Mouse (Mus musculus) heart, embryonic 13.5 days (tissue): Measurements from ENCODE around the gene Abcc3. TPM values are rescaled to one million over a fixed set of nuclear protein-coding genes. Genes with fewer than 3 reads are reported as not detected.

Experiments
- ATAC-seq: fragments of 200-750 bp; cut with Nextera tagmentation; 2 replicates; pipeline ENCODE4 v1.8.0; 2017; ENCODE audit warnings: moderate TSS enrichment; ENCODE audit not compliant: insufficient number of reproducible peaks, low FRiP score, low TSS enrichment; ENCODE audit errors: extremely low read depth
- H3K27ac ChIP-seq: fragments of 300-500 bp; sonication (generic); replicated peaks from 2 replicates; pipeline ENCODE4 v1.5.1; 2015; ENCODE audit warnings: moderate library complexity, mild to moderate bottlenecking, inconsistent platforms
- H3K27me3 ChIP-seq: fragments of 300-500 bp; sonication (generic); replicated peaks from 2 replicates; pipeline ENCODE4 v1.6.1; 2015; ENCODE audit warnings: mild to moderate bottlenecking, inconsistent platforms
- H3K36me3 ChIP-seq: fragments of 300-500 bp; sonication (generic); 2 replicates; pipeline ENCODE4 v1.6.1; 2015; ENCODE audit warnings: mild to moderate bottlenecking, inconsistent platforms
- H3K4me1 ChIP-seq: fragments of 300-500 bp; sonication (generic); 2 replicates; pipeline ENCODE4 v1.6.1; 2015; ENCODE audit warnings: inconsistent platforms
- H3K4me2 ChIP-seq: fragments of 300-500 bp; sonication (generic); 2 replicates; pipeline ENCODE4 v1.6.1; 2015; ENCODE audit warnings: inconsistent platforms, mild to moderate bottlenecking, moderate library complexity
- H3K4me3 ChIP-seq: fragments of 300-500 bp; sonication (generic); 2 replicates; pipeline ENCODE4 v1.5.1; 2015; ENCODE audit warnings: moderate library complexity, mild to moderate bottlenecking, inconsistent platforms
- H3K9ac ChIP-seq: fragments of 300-500 bp; sonication (generic); 2 replicates; pipeline ENCODE4 v1.6.1; 2015; ENCODE audit warnings: inconsistent platforms, mild to moderate bottlenecking, moderate library complexity
- H3K9me3 ChIP-seq: fragments of 300-500 bp; sonication (generic); 2 replicates; pipeline ENCODE4 v1.6.1; 2016; ENCODE audit warnings: inconsistent platforms
- WGBS: fragments of 180-500 bp; shearing (Covaris S2); methylation state at CpG from one replicate; pipeline ENCODE4 v1.1.7; 2015; ENCODE audit warnings: mixed read lengths; 5-methylcytosine and 5-hydroxymethylcytosine counted together
- polyA plus RNA-seq: library from polyadenylated mRNA; unstranded; fragments of >200 nt; fragmentation: Nextera tagmentation; extraction: Ambion mirVana; gene quantifications from 2 replicates; pipeline ENCODE4 v1.2.1, GENCODE M21; 2015

Abcc3 gene
- polyA plus RNA-seq, 1 experiment from 2014 or later = 1.6 TPM

DNA sequence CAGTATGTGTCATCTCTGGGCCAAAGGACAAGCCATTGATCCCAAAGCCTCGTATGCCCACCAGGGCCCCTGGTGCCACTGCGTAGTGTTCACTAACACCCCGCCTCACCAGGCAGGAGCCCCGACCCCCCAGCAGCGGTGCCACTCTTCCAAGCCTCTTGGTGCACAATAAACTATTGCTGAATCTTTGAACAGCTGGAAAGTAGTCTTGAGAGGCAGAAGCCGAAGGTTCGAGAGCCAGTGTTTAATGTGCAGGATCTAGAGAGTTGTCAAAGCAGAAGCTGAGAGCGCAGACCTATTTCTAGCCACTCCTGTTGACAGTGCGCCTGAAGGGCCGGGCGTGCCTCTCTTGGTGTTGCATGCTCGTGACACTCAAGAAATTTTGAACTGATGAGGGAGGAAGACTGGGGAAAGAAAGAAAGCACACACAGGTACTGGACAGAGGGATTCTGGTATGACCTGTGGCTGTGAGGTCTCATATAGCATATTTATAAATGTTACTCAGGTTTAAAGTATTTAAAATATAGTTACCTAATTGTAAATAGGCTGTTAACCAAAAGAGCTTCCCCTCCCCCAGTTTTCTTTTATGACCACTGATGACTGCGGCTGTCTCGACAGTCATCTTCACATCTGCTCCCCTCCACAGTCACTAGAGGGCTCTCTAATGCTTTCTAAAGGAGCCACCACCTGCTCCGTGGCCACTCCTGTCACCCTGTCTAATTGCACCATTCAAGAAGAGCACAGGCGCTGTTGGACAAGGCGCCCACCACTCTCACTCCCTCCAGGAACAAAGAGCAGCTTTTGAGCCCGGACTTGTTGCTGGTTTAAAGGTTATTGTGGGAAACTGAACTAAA lies 52.8 kb downstream of the Abcc3 start:
- H3K9me3 ChIP-seq = no peaks in the 10 kb centered on the region
- H3K36me3 ChIP-seq = peaks cover 61% of the 10 kb centered on the region
- ATAC-seq = no peak
- H3K4me1 ChIP-seq = peaks cover 32% of the 10 kb centered on the region
- 50% methylated on average over 18 of the region's 18 CpGs for WGBS
- no peaks in the 10 kb centered on the region; the same call in 1 of the 2 replicates for H3K27me3 ChIP-seq
- H3K9ac ChIP-seq = no peak overlapping the region
- no peak overlapping the region for H3K4me3 ChIP-seq
- H3K4me2 ChIP-seq = no peak overlapping the region
- H3K27ac ChIP-seq = no peak overlapping the region

DNA sequence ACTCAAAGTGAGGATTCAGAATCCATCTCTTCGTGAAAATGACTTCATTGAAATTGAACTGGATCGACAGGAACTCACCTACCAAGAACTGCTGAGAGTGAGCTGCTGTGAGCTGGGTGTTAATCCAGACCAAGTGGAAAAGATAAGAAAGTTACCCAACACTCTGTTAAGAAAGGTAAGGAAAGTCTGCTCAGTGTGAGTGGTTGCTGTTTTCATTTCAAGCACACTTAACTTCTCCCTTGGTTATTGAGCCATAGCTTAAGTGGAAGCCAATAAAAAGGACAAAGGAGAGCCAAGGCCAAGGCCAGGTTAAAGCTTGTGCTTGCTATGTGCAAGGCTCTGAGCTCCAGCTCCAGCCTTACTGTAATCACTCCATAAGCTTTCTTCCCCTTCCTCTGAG lies 54.5 kb downstream of the Abcc3 start:
- no peak overlapping the region for H3K4me3 ChIP-seq
- no peaks in the 10 kb centered on the region for H3K9me3 ChIP-seq
- H3K36me3 ChIP-seq = peaks cover 73% of the 10 kb centered on the region
- no peaks in the 10 kb centered on the region for H3K27me3 ChIP-seq
- no peak for ATAC-seq
- peaks cover 28% of the 10 kb centered on the region for H3K4me1 ChIP-seq
- H3K4me2 ChIP-seq = no peak overlapping the region
- 74% methylated on average over 2 of the region's 2 CpGs for WGBS
- no peak overlapping the region for H3K9ac ChIP-seq
- no peak overlapping the region for H3K27ac ChIP-seq

DNA sequence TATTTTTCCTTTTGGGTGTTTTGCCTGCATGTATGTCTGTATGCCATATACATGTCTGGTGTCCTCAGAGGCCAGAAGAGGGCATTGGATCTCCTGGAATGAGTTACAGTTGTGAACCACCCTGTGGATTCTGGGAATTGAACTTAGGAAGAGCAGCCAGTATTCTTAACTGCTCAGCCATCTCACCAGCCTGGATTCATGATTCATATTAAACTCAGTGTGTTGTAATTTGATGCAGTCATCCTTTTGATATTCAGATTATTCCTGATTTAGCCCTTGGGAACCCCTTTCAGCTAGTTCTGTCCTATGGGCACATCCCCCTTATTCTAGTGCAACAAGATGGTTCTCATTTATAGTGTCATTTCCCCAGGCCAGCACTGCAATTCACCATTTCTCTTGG lies 56.2 kb downstream of the Abcc3 start:
- H3K27me3 ChIP-seq = no peaks in the 10 kb centered on the region
- H3K9me3 ChIP-seq = no peaks in the 10 kb centered on the region
- no peak overlapping the region for H3K27ac ChIP-seq
- no peak overlapping the region for H3K4me3 ChIP-seq
- no peak for ATAC-seq
- H3K36me3 ChIP-seq = peaks cover 73% of the 10 kb centered on the region
- peaks cover 23% of the 10 kb centered on the region for H3K4me1 ChIP-seq
- no peak overlapping the region for H3K4me2 ChIP-seq
- H3K9ac ChIP-seq = no peak overlapping the region

DNA sequence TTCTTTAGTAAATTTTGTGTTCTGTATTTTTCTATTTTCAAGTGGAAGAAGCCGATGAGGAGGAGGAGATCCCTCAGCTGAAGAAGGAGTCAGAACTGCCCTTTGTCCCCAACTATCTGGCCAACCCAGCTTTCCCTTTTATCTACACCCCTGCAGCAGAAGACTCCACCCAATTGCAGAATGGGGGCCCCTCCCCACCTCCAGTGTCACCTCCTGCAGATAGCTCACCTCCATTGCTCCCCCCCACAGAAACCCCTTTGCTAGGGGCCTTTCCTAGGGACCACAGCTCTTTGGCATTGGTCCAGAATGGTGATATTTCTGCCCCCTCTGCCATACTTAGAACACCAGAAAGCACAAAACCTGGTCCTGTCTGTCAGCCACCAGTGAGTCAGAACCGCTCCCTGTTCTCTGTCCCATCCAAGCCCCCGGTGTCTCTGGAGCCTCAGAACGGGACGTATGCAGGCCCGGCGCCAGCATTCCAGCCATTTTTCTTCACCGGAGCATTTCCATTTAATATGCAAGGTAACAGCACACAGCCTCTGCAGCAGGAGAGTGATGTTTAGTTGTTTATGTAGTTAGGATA lies 58.3 kb downstream of the Abcc3 start:
- peak overlapping the region; percentile 8; the same call in 1 of the 2 replicates for H3K9ac ChIP-seq
- no peaks in the 10 kb centered on the region for H3K27me3 ChIP-seq
- ATAC-seq = no peak
- no peak overlapping the region for H3K4me3 ChIP-seq
- peaks cover 41% of the 10 kb centered on the region for H3K4me1 ChIP-seq
- whole genome bisulfite sequencing = 78% methylated on average over 8 of the region's 8 CpGs
- H3K27ac ChIP-seq = no peak overlapping the region
- H3K9me3 ChIP-seq = no peaks in the 10 kb centered on the region
- peak overlapping the region; percentile 5; the same call in 1 of the 2 replicates for H3K4me2 ChIP-seq
- peaks cover 54% of the 10 kb centered on the region for H3K36me3 ChIP-seq

DNA sequence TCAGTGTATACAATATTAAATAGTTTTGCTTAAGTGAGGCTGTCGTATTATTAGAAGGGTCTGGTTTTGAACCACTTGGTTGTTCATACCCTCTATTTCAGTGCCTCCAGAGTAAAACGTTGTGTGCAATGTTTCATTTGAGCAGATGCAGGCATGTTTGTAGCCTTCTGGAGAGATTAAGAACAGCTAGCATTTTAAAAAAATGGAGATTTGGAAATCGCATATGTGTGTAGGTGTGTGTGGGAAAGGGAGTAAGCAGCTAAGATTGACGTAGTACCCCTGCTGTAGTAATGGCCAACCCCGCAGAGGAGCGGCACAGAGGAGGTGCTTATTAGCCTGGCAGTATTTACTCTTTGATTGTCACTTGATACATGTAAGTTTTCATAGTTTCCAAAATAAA lies 60.1 kb downstream of the Abcc3 start:
- H3K9me3 ChIP-seq = no peaks in the 10 kb centered on the region
- H3K4me2 ChIP-seq = no peak overlapping the region
- H3K36me3 ChIP-seq = peaks cover 37% of the 10 kb centered on the region
- no peak overlapping the region for H3K9ac ChIP-seq
- H3K27ac ChIP-seq = no peak overlapping the region
- ATAC-seq = no peak
- no peak overlapping the region for H3K4me3 ChIP-seq
- no peaks in the 10 kb centered on the region for H3K27me3 ChIP-seq
- WGBS = 90% methylated on average over 6 of the region's 6 CpGs
- peaks cover 49% of the 10 kb centered on the region for H3K4me1 ChIP-seq

DNA sequence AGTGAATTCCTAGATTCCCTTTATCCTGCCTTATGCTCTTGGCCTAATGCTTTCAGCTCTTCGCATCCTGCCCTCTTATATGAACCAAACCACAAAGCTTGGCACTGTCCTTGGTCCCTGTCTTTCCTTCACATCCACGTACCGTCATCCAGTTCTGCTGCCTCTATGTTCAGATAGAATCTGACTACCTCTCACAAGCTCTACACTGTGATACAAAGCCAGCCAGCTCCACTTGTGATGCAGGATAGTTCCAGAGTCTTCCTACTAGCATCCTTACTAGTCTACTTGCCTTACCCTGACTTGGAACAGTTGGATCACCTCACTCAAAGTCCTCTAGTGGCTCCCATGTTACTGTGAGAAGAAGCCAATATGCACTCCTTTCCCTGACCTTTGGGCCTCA lies 62.6 kb downstream of the Abcc3 start:
- WGBS = 92% methylated on average over 3 of the region's 3 CpGs
- Histone ChIP-seq H3K4me3 (0 out of 2 replicates have a peak overlapping the region, but pooled peaks have one; percentile 3), H3K27ac (no peak overlapping the region), H3K9me3 (no peaks in the 10 kb centered on the region), H3K9ac (peak overlapping the region; percentile 37; the same call in 1 of the 2 replicates), H3K4me1 (peaks cover 57% of the 10 kb centered on the region), H3K27me3 (no peaks in the 10 kb centered on the region), H3K36me3 (peaks cover 14% of the 10 kb centered on the region), H3K4me2 (peak overlapping the region; percentile 78; the same call in 1 of the 2 replicates)
- no peak for ATAC-seq

DNA sequence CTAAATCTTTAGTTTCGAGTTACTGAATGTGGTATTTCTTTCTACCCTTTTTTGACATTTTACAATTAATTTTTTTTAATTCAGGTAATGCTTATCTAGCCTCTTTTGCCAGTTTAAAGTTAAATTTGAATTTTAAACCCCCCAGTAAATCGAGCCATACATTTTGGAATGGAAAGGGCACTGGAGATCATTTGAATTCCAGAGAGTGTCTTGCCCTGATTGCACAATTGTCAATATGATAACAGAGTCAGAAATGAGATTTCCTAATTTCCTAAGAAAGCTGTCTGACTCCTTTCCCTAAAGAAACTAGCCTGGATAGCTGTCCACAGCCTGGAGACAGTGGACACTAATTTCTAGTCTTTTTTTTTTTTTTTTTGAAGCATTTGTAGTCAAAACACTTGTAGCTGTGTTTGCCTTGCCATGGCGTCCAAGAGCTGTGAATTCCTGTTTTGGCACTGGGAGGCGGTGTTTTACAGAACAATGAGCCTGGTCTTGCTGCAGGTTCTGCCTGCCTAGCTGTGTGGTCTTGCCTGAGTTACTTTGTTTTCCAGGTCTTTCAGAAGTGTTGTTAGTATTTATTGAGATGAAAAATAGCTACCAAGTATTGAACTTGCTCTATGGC lies 63.4 kb downstream of the Abcc3 start:
- Histone ChIP-seq H3K27ac (no peak overlapping the region; the same call in 1 of the 2 replicates), H3K4me2 (peak overlapping the region; percentile 78), H3K36me3 (peaks cover 7% of the 10 kb centered on the region), H3K9me3 (no peaks in the 10 kb centered on the region), H3K4me1 (peaks cover 53% of the 10 kb centered on the region), H3K27me3 (no peaks in the 10 kb centered on the region), H3K9ac (peak overlapping the region; percentile 99), H3K4me3 (peak overlapping the region; percentile 89)
- no peak for ATAC-seq
- WGBS = 36% methylated on average over 4 of the region's 4 CpGs

DNA sequence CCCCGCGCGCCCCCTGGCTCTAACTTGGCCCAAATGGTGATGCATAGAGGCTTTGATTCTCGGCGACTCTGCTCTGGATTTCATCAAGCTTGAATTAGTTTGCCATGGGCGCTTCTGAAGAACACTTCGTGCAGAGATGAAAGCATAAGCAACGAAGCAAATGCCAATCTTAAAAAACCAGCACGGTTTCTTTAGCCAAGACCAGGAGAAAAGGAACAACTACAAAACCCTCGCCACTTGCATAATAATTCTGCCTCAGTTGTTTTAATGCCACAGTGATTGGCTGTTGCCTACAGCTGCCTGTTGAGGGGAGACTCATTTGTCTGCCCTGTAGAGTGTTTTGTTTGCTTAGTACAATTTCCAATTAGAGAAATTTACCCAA lies 64.2 kb downstream of the Abcc3 start:
- Histone ChIP-seq H3K4me1 (peaks cover 48% of the 10 kb centered on the region), H3K27me3 (no peaks in the 10 kb centered on the region), H3K36me3 (peaks cover 1% of the 10 kb centered on the region), H3K9me3 (no peaks in the 10 kb centered on the region), H3K4me2 (peak overlapping the region; percentile 78), H3K4me3 (peak overlapping the region; percentile 89), H3K9ac (peak overlapping the region; percentile 99), H3K27ac (peak overlapping the region; percentile 99)
- WGBS = 1% methylated on average over 10 of the region's 10 CpGs
- ATAC-seq = no peak

DNA sequence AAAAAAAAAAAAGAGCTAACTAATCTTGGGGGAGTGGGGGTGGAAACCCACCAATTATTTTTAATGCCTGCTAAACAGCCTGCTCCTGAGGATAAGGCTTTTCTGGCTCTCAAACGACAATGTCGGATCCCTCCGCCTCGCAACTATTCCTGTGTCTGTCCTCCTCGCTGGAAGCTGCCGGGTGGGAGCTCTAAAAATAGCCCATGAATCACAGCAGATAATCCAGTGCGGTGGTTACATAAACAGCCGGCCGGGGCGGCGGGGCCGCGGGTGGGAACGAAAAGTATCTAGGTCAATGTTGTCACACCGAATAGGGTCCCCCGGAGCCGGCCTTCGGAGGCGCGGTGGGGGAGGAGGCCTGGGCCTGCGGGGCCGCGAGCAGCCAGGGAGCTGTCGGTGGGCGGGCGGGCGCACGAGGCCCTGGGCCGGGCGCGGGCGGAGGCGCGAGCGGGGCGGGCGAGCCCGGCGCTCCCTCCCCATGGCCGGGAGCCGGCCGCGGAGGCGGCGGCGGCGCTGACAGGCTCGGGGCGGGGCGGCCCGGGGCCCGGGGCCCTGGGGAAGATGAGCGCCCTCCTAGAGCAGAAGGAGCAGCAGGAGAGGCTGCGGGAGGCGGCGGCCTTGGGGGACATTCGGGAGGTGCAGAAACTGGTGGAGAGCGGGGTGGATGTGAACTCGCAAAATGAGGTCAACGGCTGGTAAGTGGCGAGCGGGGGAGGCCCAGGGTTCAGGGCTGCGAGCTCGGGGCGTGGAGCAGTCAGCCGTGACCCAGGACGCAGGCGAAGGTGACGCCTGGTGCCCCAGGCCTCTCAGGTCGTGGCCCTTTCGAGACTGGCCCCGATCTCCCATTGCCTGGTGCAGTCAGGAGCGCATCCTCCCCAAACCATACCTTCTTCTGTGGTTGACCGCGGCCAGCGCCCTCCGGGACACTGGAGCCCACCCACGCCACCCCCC lies 64.8 kb downstream of the Abcc3 start, which contains the start of gene Ankrd40:
TSS of gene Ankrd40 (plus strand) at position 309 of the 951 bp plus-strand sequence.
- H3K4me3 ChIP-seq = peak within 1 kb of the TSS; percentile 89
- H3K27me3 ChIP-seq = no peaks in the 10 kb centered on the region
- H3K9me3 ChIP-seq = no peaks in the 10 kb centered on the region
- peak; percentile 75 for ATAC-seq
- H3K9ac ChIP-seq = peak within 1 kb of the TSS; percentile 99
- H3K36me3 ChIP-seq = no peaks in the 10 kb centered on the region; the same call in none of the 2 replicates
- peaks cover 47% of the 10 kb centered on the region for H3K4me1 ChIP-seq
- WGBS = under 1% methylated on average over 60 of the region's 78 CpGs
- peak within 1 kb of the TSS; percentile 78 for H3K4me2 ChIP-seq
- peak within 1 kb of the TSS; percentile 99 for H3K27ac ChIP-seq

DNA sequence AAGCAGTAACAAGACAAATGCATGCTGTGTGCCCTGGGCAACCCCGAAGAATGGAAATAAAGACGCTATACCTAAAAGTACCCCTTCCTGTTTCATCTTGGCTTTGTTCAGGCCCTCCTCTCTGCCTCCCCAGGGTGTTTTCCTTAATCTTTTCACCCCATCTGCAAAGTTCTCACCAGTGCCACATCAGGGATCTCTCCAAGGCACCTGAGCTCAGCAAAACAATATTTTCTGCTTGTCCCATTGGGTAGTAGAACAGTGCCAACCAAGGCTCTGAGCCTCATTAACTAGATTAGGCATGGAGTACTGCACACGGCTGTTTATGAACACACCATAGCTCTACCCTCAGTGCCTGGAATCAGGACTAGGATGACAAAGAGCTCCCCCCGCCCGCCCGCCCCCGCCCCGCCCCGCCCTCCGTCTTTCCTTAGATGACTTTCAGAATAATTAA lies 65.8 kb downstream of the Abcc3 start:
- 6% methylated on average over 10 of the region's 10 CpGs for whole genome bisulfite sequencing
- no peak for ATAC-seq
- no peaks in the 10 kb centered on the region for H3K27me3 ChIP-seq
- peak overlapping the region; percentile 89 for H3K4me3 ChIP-seq
- H3K9me3 ChIP-seq = no peaks in the 10 kb centered on the region
- H3K27ac ChIP-seq = peak overlapping the region; percentile 99
- H3K36me3 ChIP-seq = no peaks in the 10 kb centered on the region; the same call in none of the 2 replicates
- peak overlapping the region; percentile 99 for H3K9ac ChIP-seq
- H3K4me1 ChIP-seq = peaks cover 48% of the 10 kb centered on the region
- H3K4me2 ChIP-seq = peak overlapping the region; percentile 78
